In genomic region chr2:18772413-18772812, GRCm38 (mm10) we compare ENCODE assay signal across 12 mouse cellular contexts.
"Had no signal": no experiment of that assay in that cellular context is flagged by ENCODE, and none has a peak within 500 bp of the region (broad histone marks: within the 10 kb centered on the region; RNA-seq: fewer than 3 reads in every experiment).

No protein-coding gene starts in this region.

- DNase-seq: kidney, postnatal 14 days; liver; lung, adult 18-20 months; midbrain, embryonic 14.5 days; thymus, adult 2 months; thymus, postnatal 25 days had no signal

- H3K4me1 ChIP-seq: kidney, embryonic 15.5 days; limb, embryonic 12.5 days; neural tube, embryonic 12.5 days; stomach, embryonic 15.5 days had no signal

- H3K9ac ChIP-seq: kidney, embryonic 15.5 days; limb, embryonic 12.5 days; liver, embryonic 14.5 days; neural tube, embryonic 12.5 days; stomach, embryonic 15.5 days had no signal

- H3K27me3 ChIP-seq: neural tube, embryonic 12.5 days; stomach, embryonic 15.5 days had no signal

- H3K36me3 ChIP-seq: kidney, embryonic 15.5 days; limb, embryonic 12.5 days; midbrain, embryonic 10.5 days; neural tube, embryonic 12.5 days; stomach, embryonic 15.5 days had no signal

- H3K9me3 ChIP-seq: kidney, embryonic 15.5 days; stomach, embryonic 15.5 days had no signal

- H3K27ac ChIP-seq: kidney, embryonic 15.5 days; limb, embryonic 12.5 days; liver, embryonic 14.5 days; midbrain, embryonic 10.5 days; neural tube, embryonic 12.5 days; stomach, embryonic 15.5 days had no signal

- H3K4me3 ChIP-seq: kidney, embryonic 15.5 days; limb, embryonic 12.5 days; midbrain, embryonic 10.5 days; neural tube, embryonic 12.5 days; stomach, embryonic 15.5 days had no signal

- H3K4me2 ChIP-seq: kidney, embryonic 15.5 days; limb, embryonic 12.5 days; neural tube, embryonic 12.5 days; stomach, embryonic 15.5 days had no signal
